Mouse (Mus musculus): ENCODE results near the gene Fam57b. TPM values are rescaled to one million over a fixed set of nuclear protein-coding genes. Genes with fewer than 3 reads are reported as not detected.

Fam57b gene
- total RNA-seq (2023), result not detected

GRCm38 (mm10) chr7:126797411-126798126 lies at the start of gene Fam57b:
Gene Fam57b (plus strand): TSS chr7:126797668.

GRCm38 (mm10) chr7:126759050-126759671 lies 38.3 kb upstream of the Fam57b start, which contains the start of gene Mapk3:
Gene Mapk3 (plus strand): TSS chr7:126759601.

GRCm38 (mm10) chr7:126766201-126766600 lies 31.3 kb upstream of the Fam57b start, which contains the start of gene Gdpd3:
Gene Gdpd3 (plus strand): TSS chr7:126766334.

GRCm38 (mm10) chr7:126776598-126777057 lies 20.8 kb upstream of the Fam57b start, which contains the start of gene Ypel3:
Gene Ypel3 (plus strand): TSS chr7:126776955.

GRCm38 (mm10) chr7:126780971-126781635 lies 16.4 kb upstream of the Fam57b start, which contains the start of gene Tbx6:
Gene Tbx6 (plus strand): TSS chr7:126781483.

GRCm38 (mm10) chr7:126791851-126792720 lies 5.4 kb upstream of the Fam57b start, which contains the start of gene Ppp4c:
Gene Ppp4c (minus strand): TSS chr7:126792496.

GRCm38 (mm10) chr7:126831539-126831938 lies 34.1 kb downstream of the Fam57b start, which contains the start of gene 4930451I11Rik:
Gene 4930451I11Rik (minus strand): TSS chr7:126831639.

GRCm38 (mm10) chr7:126847116-126847420 lies 49.6 kb downstream of the Fam57b start, which contains the start of gene Doc2a:
Gene Doc2a (plus strand): TSS chr7:126847416.

GRCm38 (mm10) chr7:126861429-126862130 lies 64.1 kb downstream of the Fam57b start, which contains the start of gene Hirip3:
Gene Hirip3 (plus strand): TSS chr7:126861972.

GRCm38 (mm10) chr7:126862147-126862784 lies 64.8 kb downstream of the Fam57b start, which contains the start of gene Ino80e:
Gene Ino80e (minus strand): TSS chr7:126862377.

Other genes with a start within 250 kb of the Fam57b start
- 100 to 1,000 TPM in 1 of 2 experiments, 10 to 100 TPM in 1; 98.6 to 102 TPM for gene Eif3c, start 231.3 kb upstream of the Fam57b start, total RNA-seq (2023)
- gene Apobr, start 212.7 kb upstream of the Fam57b start, total RNA-seq (2023), result 100 to 1,000 TPM; 158 to 171 TPM
- 100 to 1,000 TPM; 266 to 298 TPM for gene Cln3, start 211.9 kb upstream of the Fam57b start, total RNA-seq (2023)
- gene Il27, start 202.7 kb upstream of the Fam57b start, total RNA-seq (2023), result 1 to 10 TPM; 4.0 to 5.3 TPM
- gene Nupr1, start 166.8 kb upstream of the Fam57b start, total RNA-seq (2023), result 10 to 100 TPM; 14.0 to 14.9 TPM
- gene Sgf29, start 148.4 kb upstream of the Fam57b start, total RNA-seq (2023), result 10 to 100 TPM; 19.9 to 25.7 TPM
- under 1 TPM; 0.60 to 0.61 TPM for gene Sult1a1, start 121.2 kb upstream of the Fam57b start, total RNA-seq (2023)
- gene Bola2, start 102.3 kb upstream of the Fam57b start, total RNA-seq (2023), result 10 to 100 TPM; 58.9 to 61.6 TPM
- 10 to 100 TPM in 1 of 2 experiments, 1 to 10 TPM in 1; 9.9 to 11.5 TPM for gene Slx1b, start 101.9 kb upstream of the Fam57b start, total RNA-seq (2023)
- 1,000 to 10,000 TPM; 1,654 to 1,761 TPM for gene Coro1a, start 89.9 kb upstream of the Fam57b start, total RNA-seq (2023)
- 100 to 1,000 TPM; 246 to 252 TPM for gene Mapk3, start 38.1 kb upstream of the Fam57b start, total RNA-seq (2023)
- gene Gdpd3, start 31.3 kb upstream of the Fam57b start, total RNA-seq (2023), result 10 to 100 TPM; 23.4 to 27.0 TPM
- gene Ypel3, start 20.7 kb upstream of the Fam57b start, total RNA-seq (2023), result 100 to 1,000 TPM; 233 to 240 TPM
- gene Tbx6, start 16.2 kb upstream of the Fam57b start, total RNA-seq (2023), result 1 to 10 TPM; 7.1 to 8.5 TPM
- 100 to 1,000 TPM; 213 to 217 TPM for gene Ppp4c, start 5.2 kb upstream of the Fam57b start, total RNA-seq (2023)
- gene 4930451I11Rik, start 34.0 kb downstream of the Fam57b start, total RNA-seq (2023), result not detected
- not detected for gene Doc2a, start 49.7 kb downstream of the Fam57b start, total RNA-seq (2023)
- gene Hirip3, start 64.3 kb downstream of the Fam57b start, total RNA-seq (2023), result 10 to 100 TPM; 39.3 to 52.5 TPM
- gene Ino80e, start 64.7 kb downstream of the Fam57b start, total RNA-seq (2023), result 10 to 100 TPM; 39.7 to 40.9 TPM
- 10 to 100 TPM; 72.6 to 75.0 TPM for gene Taok2, start 87.0 kb downstream of the Fam57b start, total RNA-seq (2023)
- 10 to 100 TPM; 42.6 to 49.2 TPM for gene Tmem219, start 125.2 kb downstream of the Fam57b start, total RNA-seq (2023)
- gene Kctd13, start 131.2 kb downstream of the Fam57b start, total RNA-seq (2023), result 10 to 100 TPM; 15.5 to 18.1 TPM
- gene Asphd1, start 151.9 kb downstream of the Fam57b start, total RNA-seq (2023), result not detected
- gene Sez6l2, start 152.9 kb downstream of the Fam57b start, total RNA-seq (2023), result 1 to 10 TPM in 1 of 2 experiments, under 1 TPM in 1; 0.96 to 2.1 TPM
- 10 to 100 TPM; 65.6 to 77.0 TPM for gene Cdipt, start 178.2 kb downstream of the Fam57b start, total RNA-seq (2023)
- gene Cdiptos, start 178.4 kb downstream of the Fam57b start, total RNA-seq (2023), result 1 to 10 TPM; 1.3 to 2.5 TPM
- gene Mvp, start 217.0 kb downstream of the Fam57b start, total RNA-seq (2023), result 10 to 100 TPM; 41.8 to 47.1 TPM
- 1 to 10 TPM in 1 of 2 experiments, not detected in 1; 8.7 TPM for gene Pagr1b, start 218.8 kb downstream of the Fam57b start, total RNA-seq (2023)
- 10 to 100 TPM in 1 of 2 experiments, not detected in 1; 11.2 TPM for gene Pagr1a, start 219.7 kb downstream of the Fam57b start, total RNA-seq (2023)
- 10 to 100 TPM; 23.6 to 31.0 TPM for gene Gm42742, start 223.4 kb downstream of the Fam57b start, total RNA-seq (2023)
- gene Prrt2, start 223.5 kb downstream of the Fam57b start, total RNA-seq (2023), result under 1 TPM in 1 of 2 experiments, not detected in 1; 0.61 TPM
- 100 to 1,000 TPM; 177 to 194 TPM for gene Maz, start 229.4 kb downstream of the Fam57b start, total RNA-seq (2023)
- gene Kif22, start 244.8 kb downstream of the Fam57b start, total RNA-seq (2023), result 10 to 100 TPM; 78.1 to 84.3 TPM

All from neutrophil, adult 83 days (primary cell).